Mouse (Mus musculus) lung, postnatal 14 days (tissue): Measurements from ENCODE around the gene Armcx4.
"Not testable (repeated sequence)": the region's sequence is repeated elsewhere in the genome, so short reads cannot be mapped to it uniquely, and the experiment has no call there.

Experiments
- DNase-seq: peaks from one replicate; pipeline ENCODE4 v3.0.0; 2021

Armcx4 gene

GRCm38 (mm10) chrX:134686267-134686666 is at the start of gene Armcx4:
TSS of gene Armcx4 (plus strand) at chrX:134686519.
- DNase-seq = peak; percentile 48

GRCm38 (mm10) chrX:134641000-134641760 is 45.1 kb upstream of the Armcx4 start:
- no peak for DNase-seq

GRCm38 (mm10) chrX:134646338-134646737 is 40.0 kb upstream of the Armcx4 start:
- DNase-seq = no peak

- DNase-seq = no peak
Observed at GRCm38 (mm10) chrX:134647421-134647820, 38.9 kb upstream of the Armcx4 start.

- DNase-seq = peak; percentile 78
Observed at GRCm38 (mm10) chrX:134648031-134648692, 38.2 kb upstream of the Armcx4 start.

GRCm38 (mm10) chrX:134652061-134652460 is 34.3 kb upstream of the Armcx4 start:
- DNase-seq = no peak

- no peak for DNase-seq
Observed at GRCm38 (mm10) chrX:134661586-134661985, 24.7 kb upstream of the Armcx4 start.

GRCm38 (mm10) chrX:134675022-134675421 is 11.3 kb upstream of the Armcx4 start:
- DNase-seq = no peak

GRCm38 (mm10) chrX:134675959-134676358 is 10.4 kb upstream of the Armcx4 start:
- no peak for DNase-seq

- DNase-seq = no peak
Observed at GRCm38 (mm10) chrX:134684936-134685335, 1.4 kb upstream of the Armcx4 start.

GRCm38 (mm10) chrX:134686739-134687171 is 436 bp downstream of the Armcx4 start:
- peak; percentile 37 for DNase-seq

- DNase-seq = no peak
Observed at GRCm38 (mm10) chrX:134689676-134690075, 3.4 kb downstream of the Armcx4 start.

GRCm38 (mm10) chrX:134690871-134691539 is 4.7 kb downstream of the Armcx4 start:
- DNase-seq = no peak

GRCm38 (mm10) chrX:134691540-134691935 is 5.2 kb downstream of the Armcx4 start:
- DNase-seq = no peak

GRCm38 (mm10) chrX:134716863-134717262 is 30.5 kb downstream of the Armcx4 start:
- no peak for DNase-seq

- peak; percentile 50 for DNase-seq
Observed at GRCm38 (mm10) chrX:134717752-134718308, 31.5 kb downstream of the Armcx4 start, which contains the start of gene Armcx1. TSS of gene Armcx1 (plus strand) at chrX:134717963.

- peak; percentile 53 for DNase-seq
Observed at GRCm38 (mm10) chrX:134718524-134718923, 32.2 kb downstream of the Armcx4 start.

GRCm38 (mm10) chrX:134723762-134724161 is 37.4 kb downstream of the Armcx4 start:
- not testable (repeated sequence) for DNase-seq

GRCm38 (mm10) chrX:134729778-134730177 is 43.5 kb downstream of the Armcx4 start:
- peak; percentile 13 for DNase-seq

- DNase-seq = no peak
Observed at GRCm38 (mm10) chrX:134737796-134738195, 51.5 kb downstream of the Armcx4 start.

GRCm38 (mm10) chrX:134739160-134739559 is 52.8 kb downstream of the Armcx4 start:
- DNase-seq = no peak

GRCm38 (mm10) chrX:134741862-134742261 is 55.5 kb downstream of the Armcx4 start:
- DNase-seq = no peak
